In the genomic region with DNA sequence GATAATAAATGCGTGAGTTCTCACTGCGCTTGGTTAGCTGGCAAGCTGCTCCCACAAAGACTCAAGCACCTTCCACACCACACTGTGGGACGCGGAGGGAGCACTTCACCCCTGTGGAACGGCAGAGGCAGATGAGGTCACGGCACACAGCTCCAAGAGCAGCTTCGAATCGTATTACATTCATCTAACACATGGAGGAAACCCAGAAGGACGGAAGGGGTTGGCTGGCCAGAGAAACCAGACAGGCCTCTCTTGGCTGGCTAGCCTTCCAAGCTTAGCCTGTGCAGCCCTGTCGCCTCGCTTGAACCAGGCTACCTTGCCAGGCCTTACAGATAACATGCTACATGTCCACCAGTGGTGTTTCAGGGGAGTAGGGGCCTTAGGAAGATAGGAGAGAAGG, we compare ENCODE assay signal across 16 mouse cellular contexts. TPM values are rescaled to one million over a fixed set of nuclear protein-coding genes. Genes with fewer than 3 reads are reported as not detected.
DNase-seq lines count a peak whose midpoint lies in the region; ATAC-seq lines count a peak whose summit lies in the region.
"Had no signal": no experiment of that assay in that cellular context is flagged by ENCODE, and none has a peak within 500 bp of the region (broad histone marks: within the 10 kb centered on the region; RNA-seq: fewer than 3 reads in every experiment).

No protein-coding gene starts in this region.

- no peaks in the 10 kb centered on the region for H3K27me3 ChIP-seq in embryonic facial prominence, embryonic 14.5 days (replicated peaks; ENCODE audit: control insufficient read depth, insufficient read depth, low read length)
- peaks cover 27% of the 10 kb centered on the region for H3K27me3 ChIP-seq in embryonic facial prominence, embryonic 10.5 days (replicated peaks; ENCODE audit: low read depth, poor library complexity, severe bottlenecking)
- no peaks in the 10 kb centered on the region for H3K27me3 ChIP-seq in heart, embryonic 15.5 days
- H3K27me3 ChIP-seq: forebrain, embryonic 12.5 days had no signal

- ATAC-seq in embryonic facial prominence, embryonic 14.5 days (ENCODE audit: low read depth): no peak
- ATAC-seq in heart, embryonic 15.5 days (replicated peaks; ENCODE audit: insufficient number of reproducible peaks, insufficient read depth, low FRiP score, low read depth): no peak

- H3K36me3 ChIP-seq in embryonic facial prominence, embryonic 14.5 days (ENCODE audit: control insufficient read depth, insufficient read depth, low read length): no peaks in the 10 kb centered on the region
- H3K36me3 ChIP-seq in embryonic facial prominence, embryonic 10.5 days (replicated peaks): no peaks in the 10 kb centered on the region
- no peaks in the 10 kb centered on the region for H3K36me3 ChIP-seq in heart, embryonic 15.5 days
- H3K36me3 ChIP-seq: embryonic facial prominence, embryonic 13.5 days; forebrain, embryonic 12.5 days; liver, embryonic 15.5 days; neural tube, embryonic 13.5 days had no signal

- WGBS in embryonic facial prominence, embryonic 14.5 days: 55% methylated on average over 9 of the region's 11 CpGs
- 71% methylated on average over 11 of the region's 11 CpGs for WGBS in embryonic facial prominence, embryonic 10.5 days
- WGBS in heart, embryonic 15.5 days: 54% methylated on average over 11 of the region's 11 CpGs

- no peak overlapping the region for H3K9ac ChIP-seq in embryonic facial prominence, embryonic 14.5 days (ENCODE audit: low read depth, low read length)
- no peak overlapping the region for H3K9ac ChIP-seq in heart, embryonic 15.5 days
- H3K9ac ChIP-seq: embryonic facial prominence, embryonic 13.5 days; forebrain, embryonic 12.5 days; liver, embryonic 15.5 days; neural tube, embryonic 13.5 days had no signal

- peaks cover 32% of the 10 kb centered on the region for H3K4me1 ChIP-seq in embryonic facial prominence, embryonic 14.5 days (ENCODE audit: control insufficient read depth, insufficient read depth, low read length)
- H3K4me1 ChIP-seq in embryonic facial prominence, embryonic 10.5 days: peaks cover 45% of the 10 kb centered on the region
- peaks cover 22% of the 10 kb centered on the region for H3K4me1 ChIP-seq in heart, embryonic 15.5 days (replicated peaks)

- H3K4me2 ChIP-seq in embryonic facial prominence, embryonic 14.5 days (ENCODE audit: low read depth, low read length): no peak overlapping the region
- H3K4me2 ChIP-seq in heart, embryonic 15.5 days: no peak overlapping the region
- H3K4me2 ChIP-seq: embryonic facial prominence, embryonic 13.5 days; forebrain, embryonic 12.5 days; liver, embryonic 15.5 days; neural tube, embryonic 13.5 days had no signal

- DNase-seq in embryonic facial prominence, embryonic 14.5 days (ENCODE audit: low spot score): peak; percentile 35
- no peak for DNase-seq in embryonic facial prominence, embryonic 10.5 days (ENCODE audit: low spot score)
- DNase-seq in lung, postnatal 10 days: peak; percentile 46
- no peak for DNase-seq in lung, postnatal 36 days
- DNase-seq in skeletal muscle tissue, adult 2 months (ENCODE audit: low read depth, low spot score): peak; percentile 94
- DNase-seq in layer of hippocampus, postnatal 14 days (ENCODE audit: low spot score in 2 of 2): no peak
- no peak for DNase-seq in cerebellum, adult 9-10 months
- DNase-seq: adrenal gland, adult 8-10 months; kidney, postnatal 4 days; layer of hippocampus, postnatal 36 days; thymus, postnatal 25 days had no signal

- H3K4me3 ChIP-seq in embryonic facial prominence, embryonic 14.5 days (ENCODE audit: low read depth, low read length): no peak overlapping the region
- H3K4me3 ChIP-seq in embryonic facial prominence, embryonic 10.5 days: no peak overlapping the region
- H3K4me3 ChIP-seq in heart, embryonic 15.5 days: no peak overlapping the region
- H3K4me3 ChIP-seq: embryonic facial prominence, embryonic 13.5 days; forebrain, embryonic 12.5 days; liver, embryonic 15.5 days; neural tube, embryonic 13.5 days had no signal

- H3K9me3 ChIP-seq in embryonic facial prominence, embryonic 14.5 days (ENCODE audit: control insufficient read depth, low read length): no peaks in the 10 kb centered on the region
- H3K9me3 ChIP-seq in embryonic facial prominence, embryonic 10.5 days: no peaks in the 10 kb centered on the region
- H3K9me3 ChIP-seq in heart, embryonic 15.5 days (replicated peaks): no peaks in the 10 kb centered on the region
- H3K9me3 ChIP-seq: embryonic facial prominence, embryonic 13.5 days; forebrain, embryonic 12.5 days; liver, embryonic 15.5 days; neural tube, embryonic 13.5 days had no signal

- no peak overlapping the region for H3K27ac ChIP-seq in embryonic facial prominence, embryonic 14.5 days (replicated peaks; ENCODE audit: low read depth, low read length)
- no peak overlapping the region for H3K27ac ChIP-seq in embryonic facial prominence, embryonic 10.5 days (replicated peaks)
- peak overlapping the region; percentile 16; the same call in 1 of the 2 replicates for H3K27ac ChIP-seq in heart, embryonic 15.5 days
- H3K27ac ChIP-seq: embryonic facial prominence, embryonic 13.5 days; forebrain, embryonic 12.5 days; liver, embryonic 15.5 days; neural tube, embryonic 13.5 days had no signal

RNA-seq across cellular contexts. Expression of gene Rbpj, which starts 6.5 kb away (rescaled TPM):
- polyA plus RNA-seq in embryonic facial prominence, embryonic 14.5 days (2014; fragmentation: Nextera tagmentation; extraction: Ambion mirVana): 48.1 and 49.4 TPM in 2 replicates
- polyA plus RNA-seq in embryonic facial prominence, embryonic 10.5 days (2016; fragmentation: Nextera tagmentation; extraction: Ambion mirVana): 43.5 and 44.9 TPM in 2 replicates
- 17.0 and 21.0 TPM in 2 replicates for polyA plus RNA-seq in heart, embryonic 15.5 days (2015; fragmentation: Nextera tagmentation; extraction: Ambion mirVana)
- 10 to 100 TPM; 26.9 to 29.3 TPM for total RNA-seq in layer of hippocampus, postnatal 14 days (2021)

Comparison
In these comparisons a context has a peak if more than half of its experiments do, and no peak if none do; other contexts are left out.
1. DNase-seq: peak in embryonic facial prominence, embryonic 14.5 days (single experiment), lung, postnatal 10 days (single experiment) and skeletal muscle tissue, adult 2 months (single experiment); none in embryonic facial prominence, embryonic 10.5 days (single experiment), lung, postnatal 36 days (single experiment), layer of hippocampus, postnatal 14 days (0 of 2) and cerebellum, adult 9-10 months (single experiment).